Mouse (Mus musculus) midbrain, postnatal 0 days (tissue): ENCODE measurements around the gene Gabrr3. TPM values are rescaled to one million over a fixed set of nuclear protein-coding genes. Genes with fewer than 3 reads are reported as not detected.
A peak's percentile ranks its signal among the peaks of the same experiment; 100 is the strongest.

Experiments
- ATAC-seq: fragments of 200-750 bp; cut with Nextera tagmentation; 2 replicates; pipeline ENCODE4 v1.8.0; 2017; ENCODE audit warnings: moderate number of reproducible peaks, mild to moderate bottlenecking, moderate TSS enrichment, moderate library complexity; ENCODE audit not compliant: low FRiP score
- DNase-seq: peaks from one replicate; pipeline ENCODE4 v3.0.0-alpha.2; 2015; ENCODE audit warnings: low spot score
- H3K27ac ChIP-seq: fragments of 300-500 bp; sonication (generic); 2 replicates; pipeline ENCODE4 v1.5.1; 2014; ENCODE audit warnings: low read depth, mild to moderate bottlenecking, low read length, mixed read lengths
- H3K27me3 ChIP-seq: fragments of 300-500 bp; sonication (generic); 2 replicates; pipeline ENCODE4 v1.6.1; 2014; ENCODE audit warnings: low read length, control low read depth, mixed read lengths; ENCODE audit not compliant: insufficient read depth
- H3K36me3 ChIP-seq: fragments of 300-500 bp; sonication (generic); 2 replicates; pipeline ENCODE4 v1.6.1; 2014; ENCODE audit warnings: low read length, control low read depth, mixed read lengths; ENCODE audit not compliant: insufficient read depth
- H3K4me1 ChIP-seq: fragments of 300-500 bp; sonication (generic); 2 replicates; pipeline ENCODE4 v1.6.1; 2014; ENCODE audit warnings: mild to moderate bottlenecking, control low read depth, antibody characterized with exemption, low read length, mixed read lengths; ENCODE audit not compliant: insufficient read depth
- H3K4me2 ChIP-seq: fragments of 300-500 bp; sonication (generic); 2 replicates; pipeline ENCODE4 v1.6.1; 2014; ENCODE audit warnings: low read depth, mild to moderate bottlenecking, low read length, mixed read lengths; ENCODE audit not compliant: poor library complexity, severe bottlenecking
- H3K4me3 ChIP-seq: fragments of 300-500 bp; sonication (generic); 2 replicates; pipeline ENCODE4 v1.5.1; 2014; ENCODE audit warnings: low read depth, mild to moderate bottlenecking, low read length, moderate library complexity
- H3K9ac ChIP-seq: fragments of 300-500 bp; sonication (generic); replicated peaks from 2 replicates; pipeline ENCODE4 v1.6.1; 2014; ENCODE audit warnings: mild to moderate bottlenecking, low read length, moderate library complexity, mixed read lengths; ENCODE audit not compliant: poor library complexity, severe bottlenecking
- H3K9me3 ChIP-seq: fragments of 300-500 bp; sonication (generic); 2 replicates; pipeline ENCODE4 v1.6.1; 2016; ENCODE audit warnings: low read length, control low read depth
- CTCF ChIP-seq: IDR thresholded peaks from 2 replicates; pipeline ENCODE4 v1.5.1; 2016; ENCODE audit warnings: antibody characterized with exemption, mild to moderate bottlenecking
- WGBS: fragments of 180-500 bp; shearing (Covaris S2); extraction: QIAGEN DNeasy Blood & Tissue Kit; methylation state at CpG from one replicate; pipeline ENCODE4 v1.1.7; 2014; 5-methylcytosine and 5-hydroxymethylcytosine counted together
- polyA plus RNA-seq: library from polyadenylated mRNA; unstranded; fragments of >200 nt; fragmentation: Nextera tagmentation; extraction: Ambion mirVana; gene quantifications from 2 replicates; pipeline ENCODE4 v1.2.1, GENCODE M21; 2015
- total RNA-seq: library from RNA; depleted of rRNA; stranded (reverse); fragments of >200 nt; gene quantifications from 2 replicates; pipeline ENCODE4 v1.2.3, GENCODE M21; 2014

Gene Gabrr3
- total and polyA plus RNA-seq, 2 experiments from 2014 or later = 0.16 TPM; not detected in 1

DNA sequence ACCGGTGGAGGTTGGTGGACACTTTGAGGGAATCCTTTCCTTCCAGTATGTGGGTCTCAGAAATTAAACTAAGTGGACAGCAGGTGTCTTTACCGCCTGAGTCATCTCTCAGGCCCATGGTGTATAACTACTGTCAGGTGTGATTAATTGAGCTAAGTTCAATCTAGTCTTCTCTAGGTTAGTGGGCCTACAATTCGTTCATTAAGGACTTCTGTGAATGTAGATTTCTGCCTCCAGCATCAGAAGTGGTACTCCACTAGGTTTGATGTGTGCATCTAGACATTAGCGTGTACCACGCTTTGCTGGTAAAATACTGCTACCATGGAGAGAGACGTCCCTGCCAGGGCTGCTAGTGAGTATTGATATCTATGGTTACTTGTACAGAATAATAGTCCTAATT, 65.4 kb downstream of the Gabrr3 start:
- Histone ChIP-seq H3K4me1 (peaks cover 3% of the 10 kb centered on the region; the same call in 1 of the 2 replicates), H3K4me3 (peak overlapping the region; percentile 76), H3K9ac (no peak overlapping the region), H3K9me3 (no peaks in the 10 kb centered on the region), H3K36me3 (no peaks in the 10 kb centered on the region), H3K27ac (no peak overlapping the region), H3K4me2 (peak overlapping the region; percentile 70), H3K27me3 (no peaks in the 10 kb centered on the region)
- ATAC-seq (no peak), DNase-seq (no peak)
- no peak for TF ChIP-seq CTCF
- WGBS = 54% methylated on average over 6 of the region's 6 CpGs

DNA sequence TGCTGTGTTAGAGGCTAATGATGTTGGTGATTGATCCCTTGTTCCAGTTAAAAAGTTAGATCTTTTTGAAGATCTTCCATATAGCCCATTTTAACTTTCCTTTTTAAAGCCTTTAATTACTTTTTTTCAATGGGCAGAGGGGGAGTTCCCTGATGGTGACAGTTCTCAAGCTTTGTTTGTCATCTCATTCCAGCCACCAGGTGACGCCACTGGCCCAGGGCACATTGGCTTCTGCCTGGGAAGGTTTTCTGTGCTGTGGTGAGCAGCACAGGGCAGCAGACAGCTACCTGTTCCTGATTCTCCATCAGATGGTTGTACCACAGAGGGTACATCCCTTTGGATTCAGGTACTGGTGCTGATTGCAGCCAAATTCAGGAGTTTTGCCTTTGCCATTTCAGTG, 67.7 kb downstream of the Gabrr3 start:
- WGBS = 24% methylated on average over 1 of the region's 1 CpGs
- H3K9ac ChIP-seq = no peak overlapping the region
- no peak overlapping the region for H3K27ac ChIP-seq
- TF ChIP-seq CTCF = peak; percentile 84
- DNase-seq (peak; percentile 39), ATAC-seq (no peak)
- no peak overlapping the region for H3K4me3 ChIP-seq
- peaks cover 3% of the 10 kb centered on the region; the same call in 1 of the 2 replicates for H3K4me1 ChIP-seq
- no peak overlapping the region for H3K4me2 ChIP-seq
- no peaks in the 10 kb centered on the region for H3K9me3 ChIP-seq
- H3K27me3 ChIP-seq = no peaks in the 10 kb centered on the region
- H3K36me3 ChIP-seq = no peaks in the 10 kb centered on the region

DNA sequence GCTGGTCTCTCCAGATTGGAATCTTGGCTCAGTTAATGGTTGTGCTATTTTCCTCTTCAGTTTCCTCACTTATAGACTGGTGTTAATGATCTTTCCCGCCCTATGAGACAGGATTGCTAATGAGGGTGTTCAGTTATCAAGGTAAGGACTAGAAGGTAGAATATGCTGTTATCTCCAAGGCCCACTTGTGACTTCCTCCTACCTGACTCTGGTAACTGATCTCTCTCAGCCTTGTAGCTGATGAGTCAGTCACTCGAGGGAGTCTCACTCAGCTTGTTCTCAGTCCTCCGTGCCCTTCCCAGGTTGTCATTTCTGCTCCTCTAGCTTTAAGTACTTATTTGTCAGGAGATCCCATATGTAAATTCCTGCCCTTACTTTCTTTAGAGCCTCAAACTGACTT, 70.8 kb downstream of the Gabrr3 start:
- Histone ChIP-seq H3K4me2 (no peak overlapping the region), H3K27me3 (no peaks in the 10 kb centered on the region), H3K4me3 (no peak overlapping the region), H3K9ac (no peak overlapping the region), H3K9me3 (no peaks in the 10 kb centered on the region), H3K27ac (no peak overlapping the region), H3K36me3 (0 out of 2 replicates have a peak, but pooled peaks cover under 1% of the 10 kb centered on the region), H3K4me1 (no peaks in the 10 kb centered on the region)
- no peak for ATAC-seq
- no peak for DNase-seq
- 93% methylated on average over 3 of the region's 3 CpGs for whole genome bisulfite sequencing
- no peak for TF ChIP-seq CTCF

DNA sequence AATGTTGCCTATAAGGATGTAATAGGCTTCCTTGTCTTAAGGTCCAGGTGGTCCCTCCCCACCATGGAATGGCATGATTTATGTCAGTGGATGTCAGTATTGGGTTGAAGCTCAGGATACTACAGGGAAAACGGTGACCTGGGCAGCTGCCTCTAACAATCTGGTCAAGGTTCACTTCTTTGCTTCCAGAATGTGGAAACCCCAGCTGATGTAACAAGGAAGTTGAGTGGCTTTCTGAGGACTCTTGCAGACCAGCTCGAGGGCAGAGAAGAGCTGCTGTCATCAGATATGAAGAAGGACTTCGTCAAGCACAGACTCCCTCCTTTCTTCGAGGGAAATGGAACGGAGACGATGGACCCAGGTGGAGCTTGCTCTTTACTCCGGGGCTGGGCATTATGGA, 80.1 kb downstream of the Gabrr3 start:
- ATAC-seq (no peak), DNase-seq (no peak)
- no peaks in the 10 kb centered on the region for H3K27me3 ChIP-seq
- H3K36me3 ChIP-seq = peaks cover 15% of the 10 kb centered on the region
- no peak overlapping the region for H3K4me2 ChIP-seq
- H3K4me1 ChIP-seq = no peaks in the 10 kb centered on the region
- no peak overlapping the region for H3K4me3 ChIP-seq
- no peaks in the 10 kb centered on the region for H3K9me3 ChIP-seq
- WGBS = 91% methylated on average over 7 of the region's 7 CpGs
- no peak for TF ChIP-seq CTCF
- H3K27ac ChIP-seq = no peak overlapping the region
- H3K9ac ChIP-seq = no peak overlapping the region

DNA sequence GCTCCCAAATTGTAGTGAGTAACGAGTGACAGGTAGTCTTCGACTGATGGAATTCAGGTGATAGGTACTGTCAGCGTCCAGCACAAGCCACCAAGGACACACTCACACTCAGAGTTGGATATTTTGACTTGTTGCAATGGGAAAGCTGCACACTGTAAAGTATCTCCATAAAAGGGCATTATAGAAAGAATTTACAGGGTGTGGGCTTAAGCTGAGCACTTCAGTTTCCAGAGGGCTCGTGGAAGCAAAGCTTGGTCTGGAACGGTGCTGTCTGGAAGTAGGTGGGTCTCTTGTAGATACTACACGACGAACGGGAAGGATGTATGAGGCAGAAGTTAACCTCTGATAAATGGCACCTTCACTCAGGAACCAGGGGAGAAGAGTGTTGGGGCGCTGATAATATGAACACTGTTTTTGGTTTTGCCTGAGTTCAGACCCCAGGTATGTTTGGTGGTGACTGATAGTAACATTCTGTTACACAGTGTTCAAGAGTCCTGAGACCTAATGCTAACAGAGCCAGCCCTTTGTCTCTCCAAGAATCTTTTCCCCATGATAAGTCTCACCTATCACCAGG, 80.9 kb downstream of the Gabrr3 start:
- Histone ChIP-seq H3K9ac (no peak overlapping the region), H3K27ac (no peak overlapping the region), H3K36me3 (peaks cover 14% of the 10 kb centered on the region), H3K4me2 (no peak overlapping the region), H3K4me1 (no peaks in the 10 kb centered on the region), H3K27me3 (no peaks in the 10 kb centered on the region), H3K9me3 (no peaks in the 10 kb centered on the region), H3K4me3 (no peak overlapping the region)
- 96% methylated on average over 9 of the region's 9 CpGs for WGBS
- no peak for DNase-seq
- no peak for ATAC-seq
- no peak for TF ChIP-seq CTCF

DNA sequence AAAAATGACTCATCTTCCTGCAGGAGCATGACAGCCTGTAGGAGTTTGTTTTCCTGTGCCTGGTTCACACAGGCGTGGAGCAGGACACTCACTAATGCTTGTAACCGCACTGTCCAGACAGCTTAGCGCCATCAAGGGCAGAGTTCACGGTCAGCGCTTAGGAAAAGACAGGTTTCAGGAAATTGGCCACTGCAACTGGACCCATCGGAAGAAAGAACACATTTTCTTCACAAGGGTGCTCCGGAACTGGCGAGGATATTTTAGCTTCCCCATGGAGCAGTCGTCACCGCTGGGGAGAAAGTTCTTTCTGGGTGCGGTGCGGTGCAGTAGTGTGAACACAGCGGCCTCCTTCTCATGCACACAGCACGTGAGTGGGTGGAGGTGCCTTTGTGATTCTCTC, 86.1 kb downstream of the Gabrr3 start:
- Histone ChIP-seq H3K4me2 (no peak overlapping the region), H3K9ac (no peak overlapping the region), H3K4me3 (no peak overlapping the region), H3K4me1 (no peaks in the 10 kb centered on the region), H3K27ac (no peak overlapping the region), H3K9me3 (no peaks in the 10 kb centered on the region), H3K36me3 (0 out of 2 replicates have a peak, but pooled peaks cover 4% of the 10 kb centered on the region), H3K27me3 (no peaks in the 10 kb centered on the region)
- DNase-seq = no peak
- WGBS = 92% methylated on average over 14 of the region's 14 CpGs
- no peak for TF ChIP-seq CTCF
- ATAC-seq = no peak
